Mouse (Mus musculus): ENCODE measurements around the gene Chrnb2.

DNA sequence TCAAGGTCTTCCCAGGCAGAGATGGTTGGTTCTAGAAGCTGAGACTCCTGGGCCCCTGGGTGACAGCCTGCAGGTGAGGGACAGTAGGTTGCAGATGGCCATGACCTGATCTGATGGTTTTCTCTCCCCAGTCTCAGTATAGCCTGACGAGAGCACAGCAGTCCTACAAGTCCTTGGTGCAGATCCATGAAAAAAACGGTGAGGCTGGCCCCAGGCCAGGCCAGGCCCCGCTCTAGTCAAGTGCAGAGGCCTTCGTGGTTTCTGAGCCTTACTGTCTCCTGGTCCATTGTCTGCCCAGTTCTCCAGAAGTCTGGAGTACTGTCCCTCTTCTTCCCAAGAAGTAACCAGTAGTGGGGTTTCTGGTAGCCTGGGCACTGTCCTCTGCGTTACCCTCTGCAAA, 17.2 kb upstream of the Chrnb2 start:
- TF ChIP-seq CTCF (IDR thresholded peaks at IDR 0.05), result no peak
- no peak for TF ChIP-seq EP300 (IDR thresholded peaks at IDR 0.05)
